Mouse (Mus musculus) intestine, embryonic 14.5 days (tissue): ENCODE measurements around the gene Fbn1. TPM values are rescaled to one million over a fixed set of nuclear protein-coding genes. Genes with fewer than 3 reads are reported as not detected.

Experiments
- ATAC-seq: fragments of 200-750 bp; cut with Nextera tagmentation; replicated peaks from 2 replicates; pipeline ENCODE4 v1.8.0; 2017; ENCODE audit warnings: low read depth, moderate number of reproducible peaks, moderate TSS enrichment, moderate library complexity; ENCODE audit not compliant: low FRiP score, low TSS enrichment
- DNase-seq: peaks from one replicate; pipeline ENCODE4 v3.0.0-alpha.2; 2018; ENCODE audit warnings: low spot score
- H3K27ac ChIP-seq: fragments of 300-500 bp; sonication (generic); 2 replicates; pipeline ENCODE4 v1.5.1; 2014; ENCODE audit warnings: low read depth, mild to moderate bottlenecking, control low read depth
- H3K27me3 ChIP-seq: fragments of 300-500 bp; sonication (generic); replicated peaks from 2 replicates; pipeline ENCODE4 v1.6.1; 2014; ENCODE audit warnings: low read length, control low read depth; ENCODE audit not compliant: control insufficient read depth, insufficient read depth
- H3K36me3 ChIP-seq: fragments of 300-500 bp; sonication (generic); 2 replicates; pipeline ENCODE4 v1.6.1; 2014; ENCODE audit warnings: low read length, control low read depth; ENCODE audit not compliant: control insufficient read depth, insufficient read depth
- H3K4me1 ChIP-seq: fragments of 300-500 bp; sonication (generic); replicated peaks from 2 replicates; pipeline ENCODE4 v1.6.1; 2014; ENCODE audit warnings: low read length, control low read depth, mixed read lengths; ENCODE audit not compliant: control insufficient read depth, insufficient read depth
- H3K4me2 ChIP-seq: fragments of 300-500 bp; sonication (generic); 2 replicates; pipeline ENCODE4 v1.6.1; 2014; ENCODE audit warnings: low read length
- H3K4me3 ChIP-seq: fragments of 300-500 bp; sonication (generic); 2 replicates; pipeline ENCODE4 v1.5.1; 2014; ENCODE audit warnings: low read depth, low read length, control low read depth, mixed read lengths
- H3K9ac ChIP-seq: fragments of 300-500 bp; sonication (generic); 2 replicates; pipeline ENCODE4 v1.6.1; 2014; ENCODE audit warnings: mild to moderate bottlenecking, low read length
- H3K9me3 ChIP-seq: fragments of 300-500 bp; sonication (generic); 2 replicates; pipeline ENCODE4 v1.6.1; 2016; ENCODE audit warnings: low read length, control low read depth; ENCODE audit not compliant: control insufficient read depth
- WGBS: fragments of 180-500 bp; shearing (Covaris S2); extraction: QIAGEN DNeasy Blood & Tissue Kit; methylation state at CpG from one replicate; pipeline ENCODE4 v1.1.7; 2014; 5-methylcytosine and 5-hydroxymethylcytosine counted together
- polyA plus RNA-seq: library from polyadenylated mRNA; unstranded; fragments of >200 nt; fragmentation: Nextera tagmentation; extraction: Ambion mirVana; gene quantifications from 2 replicates; pipeline ENCODE4 v1.2.1, GENCODE M21; 2014

Fbn1 gene
- polyA plus RNA-seq, 1 experiment from 2014 or later: 45.1 TPM

GRCm38 (mm10) chr2:125411777-125412176, 96.0 kb downstream of the Fbn1 start:
- Histone ChIP-seq H3K4me1 (no peaks in the 10 kb centered on the region), H3K27ac (no peak overlapping the region), H3K4me3 (no peak overlapping the region), H3K4me2 (no peak overlapping the region), H3K36me3 (no peaks in the 10 kb centered on the region; the same call in 1 of the 2 replicates), H3K27me3 (no peaks in the 10 kb centered on the region), H3K9me3 (no peaks in the 10 kb centered on the region), H3K9ac (no peak overlapping the region)
- ATAC-seq (no peak), DNase-seq (no peak)
- 56% methylated on average over 3 of the region's 3 CpGs for WGBS

GRCm38 (mm10) chr2:125404509-125405105, 103.2 kb downstream of the Fbn1 start:
- H3K4me1 ChIP-seq: peaks cover 3% of the 10 kb centered on the region; the same call in 1 of the 2 replicates
- H3K4me3 ChIP-seq: no peak overlapping the region
- ATAC-seq (no peak), DNase-seq (no peak)
- no peaks in the 10 kb centered on the region for H3K9me3 ChIP-seq
- H3K27ac ChIP-seq: no peak overlapping the region
- H3K36me3 ChIP-seq: no peaks in the 10 kb centered on the region
- H3K27me3 ChIP-seq: no peaks in the 10 kb centered on the region
- WGBS: 81% methylated on average over 4 of the region's 4 CpGs
- H3K9ac ChIP-seq: no peak overlapping the region
- H3K4me2 ChIP-seq: no peak overlapping the region

- H3K9me3 ChIP-seq: no peaks in the 10 kb centered on the region
- H3K4me2 ChIP-seq: no peak overlapping the region
- H3K27ac ChIP-seq: no peak overlapping the region
- no peak overlapping the region for H3K9ac ChIP-seq
- no peak for DNase-seq
- ATAC-seq: no peak
- no peaks in the 10 kb centered on the region for H3K27me3 ChIP-seq
- H3K36me3 ChIP-seq: peaks cover 4% of the 10 kb centered on the region; the same call in 1 of the 2 replicates
- no peak overlapping the region for H3K4me3 ChIP-seq
- WGBS: 59% methylated on average over 1 of the region's 1 CpGs
- peaks cover 3% of the 10 kb centered on the region; the same call in 1 of the 2 replicates for H3K4me1 ChIP-seq
Measured at GRCm38 (mm10) chr2:125402276-125402675, 105.5 kb downstream of the Fbn1 start.

- peaks cover 3% of the 10 kb centered on the region; the same call in 1 of the 2 replicates for H3K4me1 ChIP-seq
- peaks cover 7% of the 10 kb centered on the region; the same call in 1 of the 2 replicates for H3K36me3 ChIP-seq
- WGBS: 96% methylated on average over 3 of the region's 3 CpGs
- no peak overlapping the region for H3K27ac ChIP-seq
- DNase-seq (no peak), ATAC-seq (no peak)
- H3K4me2 ChIP-seq: no peak overlapping the region
- no peak overlapping the region for H3K4me3 ChIP-seq
- H3K9ac ChIP-seq: no peak overlapping the region
- H3K27me3 ChIP-seq: no peaks in the 10 kb centered on the region
- H3K9me3 ChIP-seq: no peaks in the 10 kb centered on the region
Measured at GRCm38 (mm10) chr2:125400121-125400520, 107.7 kb downstream of the Fbn1 start.

- Histone ChIP-seq H3K27me3 (no peaks in the 10 kb centered on the region), H3K4me3 (no peak overlapping the region), H3K9ac (no peak overlapping the region), H3K4me1 (peaks cover 1% of the 10 kb centered on the region; the same call in 1 of the 2 replicates), H3K27ac (no peak overlapping the region), H3K36me3 (peaks cover 15% of the 10 kb centered on the region; the same call in 1 of the 2 replicates), H3K9me3 (no peaks in the 10 kb centered on the region), H3K4me2 (no peak overlapping the region)
- ATAC-seq (no peak), DNase-seq (no peak)
- 73% methylated on average over 7 of the region's 7 CpGs for WGBS
Measured at GRCm38 (mm10) chr2:125397796-125398195, 110.0 kb downstream of the Fbn1 start.

GRCm38 (mm10) chr2:125394428-125395101, 113.2 kb downstream of the Fbn1 start:
- Histone ChIP-seq H3K9ac (no peak overlapping the region), H3K36me3 (peaks cover 15% of the 10 kb centered on the region; the same call in 1 of the 2 replicates), H3K27me3 (no peaks in the 10 kb centered on the region), H3K4me3 (no peak overlapping the region), H3K4me1 (no peaks in the 10 kb centered on the region), H3K4me2 (no peak overlapping the region), H3K27ac (no peak overlapping the region), H3K9me3 (no peaks in the 10 kb centered on the region)
- DNase-seq (no peak), ATAC-seq (no peak)
- 92% methylated on average over 9 of the region's 9 CpGs for WGBS

- Histone ChIP-seq H3K4me2 (no peak overlapping the region), H3K4me1 (no peaks in the 10 kb centered on the region), H3K27me3 (no peaks in the 10 kb centered on the region), H3K4me3 (no peak overlapping the region), H3K36me3 (peaks cover 34% of the 10 kb centered on the region), H3K9ac (no peak overlapping the region), H3K27ac (no peak overlapping the region), H3K9me3 (no peaks in the 10 kb centered on the region)
- 70% methylated on average over 6 of the region's 6 CpGs for WGBS
- ATAC-seq (no peak), DNase-seq (no peak)
Measured at GRCm38 (mm10) chr2:125391582-125391981, 116.2 kb downstream of the Fbn1 start.

- H3K4me2 ChIP-seq: no peak overlapping the region
- no peaks in the 10 kb centered on the region for H3K27me3 ChIP-seq
- ATAC-seq: no peak
- H3K4me1 ChIP-seq: no peaks in the 10 kb centered on the region
- peaks cover 42% of the 10 kb centered on the region for H3K36me3 ChIP-seq
- H3K9ac ChIP-seq: no peak overlapping the region
- no peak for DNase-seq
- H3K4me3 ChIP-seq: no peak overlapping the region
- 95% methylated on average over 10 of the region's 10 CpGs for WGBS
- no peak overlapping the region for H3K27ac ChIP-seq
- H3K9me3 ChIP-seq: no peaks in the 10 kb centered on the region
Measured at GRCm38 (mm10) chr2:125389796-125390195, 118.0 kb downstream of the Fbn1 start.
